Mouse (Mus musculus) limb, embryonic 12.5 days (tissue): ENCODE measurements around the gene Dld. TPM values are rescaled to one million over a fixed set of nuclear protein-coding genes. Genes with fewer than 3 reads are reported as not detected.

Source experiments
- ATAC-seq: fragments of 200-750 bp; cut with Nextera tagmentation; 2 replicates; pipeline ENCODE4 v1.8.0; 2017; ENCODE audit warnings: low read depth, moderate TSS enrichment; ENCODE audit not compliant: insufficient number of reproducible peaks, insufficient read depth, low FRiP score, low TSS enrichment
- H3K27ac ChIP-seq: fragments of 300-500 bp; sonication (generic); 2 replicates; pipeline ENCODE4 v1.5.1; 2016; ENCODE audit warnings: mild to moderate bottlenecking, moderate library complexity
- H3K27me3 ChIP-seq: fragments of 300-500 bp; sonication (generic); 2 replicates; pipeline ENCODE4 v1.6.1; 2016; ENCODE audit warnings: mild to moderate bottlenecking, moderate library complexity
- H3K36me3 ChIP-seq: fragments of 300-500 bp; sonication (generic); 2 replicates; pipeline ENCODE4 v1.6.1; 2016; ENCODE audit warnings: mild to moderate bottlenecking, moderate library complexity
- H3K4me1 ChIP-seq: fragments of 300-500 bp; sonication (generic); replicated peaks from 2 replicates; pipeline ENCODE4 v1.6.1; 2016
- H3K4me2 ChIP-seq: fragments of 300-500 bp; sonication (generic); 2 replicates; pipeline ENCODE4 v1.6.1; 2016; ENCODE audit warnings: mild to moderate bottlenecking, moderate library complexity
- H3K4me3 ChIP-seq: fragments of 300-500 bp; sonication (generic); replicated peaks from 2 replicates; pipeline ENCODE4 v1.5.1; 2016; ENCODE audit warnings: mild to moderate bottlenecking
- H3K9ac ChIP-seq: fragments of 300-500 bp; sonication (generic); replicated peaks from 2 replicates; pipeline ENCODE4 v1.6.1; 2016; ENCODE audit warnings: mild to moderate bottlenecking, moderate library complexity
- H3K9me3 ChIP-seq: fragments of 300-500 bp; sonication (generic); 2 replicates; pipeline ENCODE4 v1.6.1; 2016; ENCODE audit warnings: mild to moderate bottlenecking, moderate library complexity
- WGBS: fragments of 180-500 bp; shearing (Covaris S2); methylation state at CpG from one replicate; pipeline ENCODE4 v1.1.7; 2016; 5-methylcytosine and 5-hydroxymethylcytosine counted together
- polyA plus RNA-seq: library from polyadenylated mRNA; unstranded; fragments of >200 nt; fragmentation: Nextera tagmentation; extraction: Ambion mirVana; gene quantifications from 2 replicates; pipeline ENCODE4 v1.2.1, GENCODE M21; 2016

Dld gene
- 160 and 167 TPM in 2 replicates for polyA plus RNA-seq

DNA sequence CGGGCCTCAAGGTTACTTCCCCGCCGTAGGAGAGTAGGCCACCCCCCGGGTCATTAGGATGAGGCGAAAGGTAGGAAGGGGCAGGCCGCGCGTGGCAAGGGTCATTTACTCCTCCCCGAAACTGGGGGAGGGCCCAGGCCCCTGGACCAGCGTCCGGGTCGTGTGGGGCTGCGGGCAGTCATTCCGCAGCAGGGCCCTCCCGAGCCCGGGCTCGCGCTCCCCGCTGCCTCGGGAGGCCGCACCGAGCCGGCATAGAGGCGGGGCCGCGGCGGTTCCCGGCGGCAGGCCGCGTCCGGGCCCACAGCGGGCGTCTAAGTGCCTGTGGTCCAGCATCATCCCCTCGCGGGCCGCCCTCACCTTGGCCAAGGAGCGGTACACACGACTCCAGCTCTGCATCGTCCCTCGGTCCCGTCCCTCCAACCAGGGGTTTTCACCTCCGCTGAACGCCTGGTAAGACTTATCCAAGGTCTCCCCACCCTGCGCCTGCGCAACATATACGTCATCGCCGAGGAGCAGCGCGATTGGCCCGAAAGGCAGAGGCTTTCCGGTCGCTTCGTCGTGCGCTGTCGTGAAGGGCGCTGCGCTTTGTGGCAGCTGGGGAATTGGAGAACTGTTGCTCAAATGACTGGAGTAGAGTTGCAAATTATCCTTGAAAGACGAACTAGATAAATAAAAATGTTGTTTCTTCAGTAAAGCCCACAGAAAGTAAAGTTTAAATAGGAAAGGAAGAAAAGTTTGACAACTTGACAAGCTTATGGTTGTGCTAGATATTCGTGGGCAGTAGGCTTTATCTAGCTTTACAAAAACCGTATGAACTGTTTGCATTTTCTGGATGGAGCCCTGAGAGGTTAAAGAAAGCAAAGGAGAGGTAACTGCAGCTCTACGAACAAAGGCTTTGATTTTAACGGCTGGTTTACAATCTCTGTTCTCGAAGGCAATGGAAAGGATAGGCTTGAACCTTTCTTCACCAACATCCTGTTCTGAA, at the start of gene Dld:
Dld (minus strand) TSS at position 510 of the 985 bp plus-strand sequence.
- 5% methylated on average over 66 of the region's 66 CpGs for WGBS
- peak; percentile 91 for ATAC-seq

DNA sequence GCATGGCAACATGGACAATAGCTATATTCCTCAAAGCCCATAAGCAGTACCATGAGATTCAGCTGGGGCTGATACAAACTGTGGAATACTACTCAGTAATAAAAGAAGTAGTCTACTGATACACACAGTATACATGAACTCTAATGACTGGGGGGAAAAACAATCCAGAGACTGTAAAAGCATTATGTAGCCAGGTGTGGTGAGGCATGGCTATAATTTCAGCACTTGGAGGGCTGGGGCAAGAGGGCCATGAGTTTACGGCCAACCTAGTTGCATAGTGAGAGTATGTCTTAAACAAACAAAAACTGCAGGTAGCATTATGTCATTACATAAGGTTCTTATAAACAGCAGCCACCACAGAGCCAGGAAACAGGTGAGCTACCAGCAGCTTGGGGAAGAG, 49.6 kb upstream of the Dld start:
- 59% methylated on average over 1 of the region's 1 CpGs for WGBS
- no peak overlapping the region for H3K4me2 ChIP-seq
- H3K9me3 ChIP-seq: no peaks in the 10 kb centered on the region
- H3K9ac ChIP-seq: no peak overlapping the region
- no peak overlapping the region for H3K4me3 ChIP-seq
- no peaks in the 10 kb centered on the region for H3K4me1 ChIP-seq
- no peak overlapping the region for H3K27ac ChIP-seq
- H3K27me3 ChIP-seq: no peaks in the 10 kb centered on the region
- ATAC-seq: no peak
- no peaks in the 10 kb centered on the region for H3K36me3 ChIP-seq

More for the DNA sequence above, at the start of gene Dld:
- peak within 1 kb of the TSS; percentile 84 for H3K27ac ChIP-seq
- H3K4me2 ChIP-seq: peak within 1 kb of the TSS; percentile 89
- H3K9me3 ChIP-seq: no peaks in the 10 kb centered on the region
- H3K36me3 ChIP-seq: peaks cover 21% of the 10 kb centered on the region
- H3K9ac ChIP-seq: peak within 1 kb of the TSS; percentile 95
- no peaks in the 10 kb centered on the region for H3K27me3 ChIP-seq
- H3K4me3 ChIP-seq: peak within 1 kb of the TSS; percentile 97
- H3K4me1 ChIP-seq: peaks cover 8% of the 10 kb centered on the region

DNA sequence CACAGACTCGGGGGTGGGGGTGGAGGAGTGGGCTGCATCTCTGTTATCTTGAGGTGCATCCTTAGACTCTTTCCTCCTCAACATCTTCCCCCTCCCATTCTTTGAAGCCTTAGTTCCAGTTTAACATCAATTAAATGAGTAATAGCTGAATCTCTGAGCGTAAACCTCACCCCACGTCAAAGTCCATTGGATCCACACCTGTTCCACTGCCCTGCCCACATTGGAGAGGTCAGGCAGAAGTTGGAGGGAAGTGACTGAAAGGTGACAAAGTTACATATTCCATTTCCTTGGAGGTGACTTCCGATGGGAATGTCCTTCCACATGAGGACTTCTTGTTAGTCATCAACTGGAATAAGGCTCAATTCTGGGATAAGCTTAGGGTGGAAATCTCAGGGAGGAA, 46.5 kb upstream of the Dld start:
- ATAC-seq: no peak
- Histone ChIP-seq H3K4me2 (no peak overlapping the region), H3K4me3 (no peak overlapping the region), H3K27me3 (no peaks in the 10 kb centered on the region), H3K4me1 (no peaks in the 10 kb centered on the region), H3K9me3 (no peaks in the 10 kb centered on the region), H3K27ac (no peak overlapping the region), H3K9ac (no peak overlapping the region), H3K36me3 (no peaks in the 10 kb centered on the region)
- WGBS: 87% methylated on average over 4 of the region's 4 CpGs

DNA sequence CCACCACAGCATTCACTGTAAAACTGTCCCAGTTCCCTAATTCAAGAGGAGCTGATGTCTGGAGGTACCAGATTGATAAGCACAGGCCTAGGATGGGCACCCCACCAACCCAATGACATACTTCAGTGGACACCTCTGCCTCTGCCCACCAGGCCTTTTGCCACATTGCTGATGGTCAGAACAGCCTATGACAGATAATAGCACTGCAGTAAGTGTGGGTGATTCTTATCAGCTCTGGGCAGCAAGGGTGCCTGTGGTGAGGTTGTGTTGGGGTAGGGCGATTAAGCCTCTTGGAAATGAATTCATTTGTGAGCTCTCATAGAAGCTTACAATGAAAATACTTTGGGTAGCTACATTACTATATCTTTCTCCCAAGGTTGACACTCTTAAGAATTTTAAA, 44.6 kb upstream of the Dld start:
- Histone ChIP-seq H3K4me3 (no peak overlapping the region), H3K9me3 (no peaks in the 10 kb centered on the region), H3K27ac (no peak overlapping the region), H3K27me3 (no peaks in the 10 kb centered on the region), H3K4me2 (no peak overlapping the region), H3K9ac (no peak overlapping the region), H3K36me3 (no peaks in the 10 kb centered on the region), H3K4me1 (no peaks in the 10 kb centered on the region)
- WGBS: 91% methylated on average over 1 of the region's 1 CpGs
- ATAC-seq: no peak

DNA sequence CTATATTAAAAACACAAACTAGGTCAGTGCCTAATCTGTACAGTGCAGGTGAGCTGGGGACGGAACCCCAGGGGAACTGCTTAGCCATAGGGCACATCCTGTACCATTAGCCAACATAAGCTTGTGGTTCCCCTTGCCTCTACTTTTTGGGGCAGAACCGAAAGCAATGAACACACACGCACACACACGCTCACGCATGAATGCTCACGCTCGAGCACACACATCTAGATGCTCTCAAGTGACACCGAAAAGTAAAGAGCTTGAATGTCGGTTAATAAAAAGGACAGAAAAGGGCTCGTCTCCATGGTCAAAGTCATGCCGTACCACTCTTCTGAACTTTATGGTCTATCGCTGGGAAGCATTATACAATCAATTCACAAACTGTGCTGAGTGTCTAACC, 40.4 kb upstream of the Dld start:
- Histone ChIP-seq H3K9me3 (no peaks in the 10 kb centered on the region), H3K4me1 (no peaks in the 10 kb centered on the region), H3K9ac (no peak overlapping the region), H3K4me2 (no peak overlapping the region), H3K27me3 (no peaks in the 10 kb centered on the region), H3K36me3 (no peaks in the 10 kb centered on the region), H3K27ac (no peak overlapping the region), H3K4me3 (no peak overlapping the region)
- 91% methylated on average over 12 of the region's 12 CpGs for WGBS
- ATAC-seq: no peak

DNA sequence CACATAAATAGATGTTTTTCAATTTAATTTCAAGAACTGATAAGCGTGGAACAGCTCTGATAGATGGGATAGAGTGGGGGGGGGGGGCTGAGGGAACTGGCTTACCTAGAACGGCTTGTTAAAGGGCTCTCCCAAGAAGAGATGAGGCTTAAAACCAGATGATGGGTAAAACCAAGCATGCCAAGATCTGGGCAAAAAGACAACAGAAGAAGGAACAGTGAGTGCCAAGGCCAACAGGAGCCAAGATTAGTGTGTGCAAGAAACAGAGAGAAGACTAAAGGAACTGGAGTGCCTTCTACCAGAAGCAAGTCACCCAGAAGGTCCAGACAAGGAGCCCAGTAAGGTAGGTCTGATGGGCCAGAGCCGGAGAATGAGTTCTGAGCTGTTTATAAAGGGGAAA, 39.3 kb upstream of the Dld start, which contains the start of gene Slc26a3:
Slc26a3 (plus strand) TSS at position 301 of the 400 bp plus-strand sequence.
- Histone ChIP-seq H3K36me3 (no peaks in the 10 kb centered on the region), H3K27me3 (no peaks in the 10 kb centered on the region), H3K9ac (no peak within 1 kb of the TSS), H3K4me2 (no peak within 1 kb of the TSS), H3K4me1 (no peaks in the 10 kb centered on the region), H3K9me3 (no peaks in the 10 kb centered on the region), H3K27ac (no peak within 1 kb of the TSS), H3K4me3 (no peak within 1 kb of the TSS)
- ATAC-seq: no peak
- WGBS: 85% methylated on average over 3 of the region's 3 CpGs

DNA sequence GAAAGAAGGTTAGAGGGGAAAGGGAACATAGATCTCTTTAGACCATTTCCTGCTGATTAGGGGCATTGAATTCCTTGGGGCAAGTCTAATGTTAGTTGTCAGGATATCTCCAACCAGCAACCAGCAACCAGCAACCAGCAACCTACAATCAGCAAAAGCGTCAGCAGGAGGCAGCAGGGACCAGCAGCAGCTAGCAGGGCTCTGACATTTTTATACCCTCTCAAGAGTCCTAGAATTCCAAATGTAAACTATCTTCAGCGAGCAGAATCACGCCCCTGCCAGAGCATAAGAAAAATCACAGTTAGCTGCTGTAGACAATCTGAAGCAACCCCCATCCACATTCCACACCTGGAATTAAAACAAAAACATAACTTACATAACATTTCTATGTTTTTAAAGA, 36.0 kb upstream of the Dld start:
- H3K9ac ChIP-seq: no peak overlapping the region
- 41% methylated on average over 3 of the region's 3 CpGs for WGBS
- H3K4me2 ChIP-seq: no peak overlapping the region
- H3K4me3 ChIP-seq: no peak overlapping the region
- no peaks in the 10 kb centered on the region for H3K9me3 ChIP-seq
- no peaks in the 10 kb centered on the region for H3K27me3 ChIP-seq
- no peak overlapping the region for H3K27ac ChIP-seq
- no peaks in the 10 kb centered on the region for H3K4me1 ChIP-seq
- no peak for ATAC-seq
- H3K36me3 ChIP-seq: no peaks in the 10 kb centered on the region

DNA sequence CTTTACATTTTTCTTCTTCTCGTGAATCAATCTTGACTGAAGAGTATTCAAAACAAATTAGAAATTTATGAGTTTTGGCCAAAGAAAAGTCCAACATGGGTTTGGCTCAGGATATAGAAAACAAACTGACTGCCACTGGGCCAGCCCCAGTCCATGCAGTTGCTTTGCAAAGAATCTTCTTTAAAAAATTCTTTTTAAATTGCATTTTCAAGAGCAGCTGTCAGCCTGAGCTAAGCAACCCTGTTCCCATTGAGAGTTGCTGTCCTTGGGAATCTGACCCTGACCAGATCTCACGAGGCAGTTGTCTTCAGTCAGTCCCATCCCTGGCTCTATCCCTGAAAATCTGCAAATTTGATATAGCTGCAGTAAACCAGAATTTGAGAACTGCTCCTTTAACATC, 31.2 kb upstream of the Dld start:
- no peak for ATAC-seq
- H3K4me1 ChIP-seq: no peaks in the 10 kb centered on the region
- H3K9me3 ChIP-seq: no peaks in the 10 kb centered on the region
- H3K9ac ChIP-seq: no peak overlapping the region
- H3K36me3 ChIP-seq: no peaks in the 10 kb centered on the region
- H3K4me2 ChIP-seq: no peak overlapping the region
- WGBS: 61% methylated on average over 2 of the region's 2 CpGs
- no peaks in the 10 kb centered on the region for H3K27me3 ChIP-seq
- no peak overlapping the region for H3K4me3 ChIP-seq
- H3K27ac ChIP-seq: no peak overlapping the region

DNA sequence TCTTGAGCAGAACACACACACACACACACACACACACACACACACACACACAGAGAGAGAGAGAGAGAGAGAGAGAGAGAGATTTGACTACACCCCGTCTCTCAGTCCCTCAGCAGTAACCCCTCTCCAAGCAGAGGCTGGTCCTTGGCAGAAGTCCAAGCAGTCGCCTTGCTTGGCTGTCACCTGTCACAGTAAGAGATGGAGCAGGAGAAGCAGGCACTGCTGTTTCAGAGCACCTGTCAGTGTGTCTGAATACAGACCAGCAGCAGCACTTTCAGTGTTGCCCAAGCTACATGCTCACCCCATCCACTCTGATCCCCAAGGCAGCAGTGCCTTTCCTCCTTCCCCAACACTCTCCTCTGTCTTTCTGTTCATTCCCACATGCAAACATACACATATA, 29.6 kb upstream of the Dld start:
- 14% methylated on average over 2 of the region's 2 CpGs for WGBS
- Histone ChIP-seq H3K9ac (no peak overlapping the region), H3K27ac (no peak overlapping the region), H3K36me3 (no peaks in the 10 kb centered on the region), H3K27me3 (no peaks in the 10 kb centered on the region), H3K9me3 (no peaks in the 10 kb centered on the region), H3K4me1 (peaks cover 3% of the 10 kb centered on the region; the same call in 1 of the 2 replicates), H3K4me2 (no peak overlapping the region), H3K4me3 (no peak overlapping the region)
- no peak for ATAC-seq

DNA sequence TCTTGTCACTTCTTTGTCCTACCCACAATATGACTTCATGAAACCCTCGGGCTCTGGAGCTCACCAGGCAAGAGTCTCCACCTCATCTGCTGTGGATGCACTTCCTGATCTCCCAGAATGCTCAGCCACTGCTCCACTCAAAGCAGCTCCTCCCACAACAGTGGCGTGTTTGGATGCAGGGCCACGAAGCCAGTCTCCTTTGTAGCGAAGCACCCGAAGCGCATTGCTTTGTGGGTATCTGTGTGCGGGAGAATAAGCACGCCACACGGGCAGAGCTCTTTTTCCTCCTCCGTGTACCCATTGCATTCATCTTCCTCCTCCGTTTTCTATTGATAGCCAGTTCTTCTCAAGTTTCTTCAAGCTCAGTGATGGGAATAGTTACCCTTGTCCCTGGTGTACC, 26.0 kb upstream of the Dld start:
- Histone ChIP-seq H3K9me3 (no peaks in the 10 kb centered on the region), H3K4me3 (no peak overlapping the region), H3K27me3 (no peaks in the 10 kb centered on the region), H3K36me3 (no peaks in the 10 kb centered on the region), H3K4me2 (no peak overlapping the region), H3K9ac (no peak overlapping the region), H3K27ac (no peak overlapping the region), H3K4me1 (peaks cover 9% of the 10 kb centered on the region; the same call in 1 of the 2 replicates)
- no peak for ATAC-seq
- 82% methylated on average over 11 of the region's 11 CpGs for WGBS

DNA sequence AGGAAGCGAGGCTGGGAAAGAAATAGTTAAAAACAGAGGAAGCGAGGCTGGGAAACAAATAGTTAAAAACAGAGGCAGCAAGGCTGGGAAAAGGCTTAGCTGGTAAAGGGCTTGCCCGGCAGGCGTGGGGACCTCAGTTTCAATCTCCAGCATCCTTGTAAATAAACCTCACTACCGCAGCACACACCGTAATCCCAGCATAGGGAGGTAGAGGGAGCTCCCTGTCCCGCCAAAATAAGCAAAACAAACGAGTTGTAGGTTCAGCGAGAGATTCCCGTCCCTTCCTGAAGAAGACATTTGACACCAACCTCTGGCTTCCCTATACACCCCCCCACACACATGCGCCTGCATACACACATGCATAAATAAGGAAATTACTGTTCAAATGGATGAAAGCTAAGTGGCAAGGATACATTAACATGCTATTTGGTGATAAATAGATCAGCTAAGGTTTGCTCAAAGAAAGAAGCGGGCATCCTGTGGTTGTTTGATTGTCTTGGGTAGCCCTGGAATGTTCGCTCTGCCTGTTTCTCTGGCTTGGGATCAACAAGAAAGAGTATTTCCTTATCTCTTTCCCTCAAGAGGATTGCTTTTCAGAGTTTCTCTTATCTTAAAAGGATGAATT, 25.2 kb upstream of the Dld start:
- ATAC-seq: no peak; the same call in 1 of the 2 replicates
- Histone ChIP-seq H3K4me2 (peak overlapping the region; percentile 56), H3K4me3 (peak overlapping the region; percentile 29), H3K9ac (0 out of 2 replicates have a peak overlapping the region, but pooled peaks have one; percentile 32), H3K27ac (no peak overlapping the region), H3K27me3 (no peaks in the 10 kb centered on the region), H3K9me3 (no peaks in the 10 kb centered on the region), H3K4me1 (peaks cover 9% of the 10 kb centered on the region; the same call in 1 of the 2 replicates), H3K36me3 (no peaks in the 10 kb centered on the region)
- 13% methylated on average over 13 of the region's 13 CpGs for WGBS
